Mouse (Mus musculus) embryonic fibroblast, embryonic 13.5 days (primary cell): Measurements from ENCODE around the gene Adrb1. TPM values are rescaled to one million over a fixed set of nuclear protein-coding genes. Genes with fewer than 3 reads are reported as not detected.

Experiments
- H3K27ac ChIP-seq: 2 replicates; pipeline ENCODE4 v1.5.1; 2012; ENCODE audit warnings: low read length, control low read depth, inconsistent platforms; ENCODE audit not compliant: insufficient read depth
- H3K4me1 ChIP-seq: 2 replicates; pipeline ENCODE4 v1.6.1; 2011; ENCODE audit warnings: low read length; ENCODE audit not compliant: control insufficient read depth, insufficient read depth
- H3K4me3 ChIP-seq: 2 replicates; pipeline ENCODE4 v1.5.1; 2011; ENCODE audit warnings: mild to moderate bottlenecking, control low read depth, low read length; ENCODE audit not compliant: insufficient read depth
- CTCF ChIP-seq: IDR thresholded peaks from 2 replicates; pipeline ENCODE4 v1.5.1; 2011; ENCODE audit warnings: mild to moderate bottlenecking, control low read depth, low read length, moderate library complexity, borderline replicate concordance; ENCODE audit not compliant: insufficient read depth
- POLR2A ChIP-seq: IDR thresholded peaks from 2 replicates; pipeline ENCODE4 v1.6.1; 2011; ENCODE audit warnings: low read depth, mild to moderate bottlenecking, control low read depth, low read length, moderate library complexity
- polyA plus RNA-seq: library from polyadenylated mRNA; stranded (reverse); fragments of >200 nt; gene quantifications from 2 replicates; pipeline ENCODE4 v1.2.4, GENCODE M21; 2011; ENCODE audit warnings: low read depth; ENCODE audit not compliant: missing spikeins, insufficient read length

Gene Adrb1
- polyA plus RNA-seq, 1 experiment, result 1.3 TPM

DNA sequence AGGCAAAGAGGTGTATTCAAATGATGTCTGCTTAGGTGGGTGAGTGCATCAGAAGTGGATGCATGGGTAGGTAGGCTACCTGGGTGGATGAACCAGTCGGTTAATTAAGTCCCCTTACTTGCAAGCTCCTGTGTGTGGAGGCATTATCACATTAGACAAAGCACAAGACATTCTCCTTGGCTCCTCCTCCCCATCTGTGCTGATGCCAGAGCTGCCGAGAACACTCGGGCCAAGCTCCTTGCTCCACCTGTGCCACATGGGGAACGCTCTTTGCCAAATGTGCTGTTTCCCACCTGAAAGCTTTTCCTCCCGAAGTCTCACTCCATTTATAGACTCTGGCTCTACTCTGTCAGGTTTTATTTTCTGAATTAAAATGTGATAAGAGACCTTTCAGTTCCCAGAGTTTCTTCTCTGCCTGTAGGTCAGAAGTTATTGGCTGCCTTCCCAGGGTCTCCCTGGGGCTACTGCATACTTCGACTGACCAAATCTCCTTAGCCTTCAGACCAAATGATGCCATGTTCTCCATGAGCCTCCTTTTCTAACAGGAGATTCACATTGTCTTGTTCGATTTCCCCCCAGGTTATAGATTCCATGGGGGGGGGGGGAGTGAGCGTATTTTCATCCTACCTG is 20.5 kb upstream of the Adrb1 start:
- no peak overlapping the region for H3K4me3 ChIP-seq
- H3K27ac ChIP-seq, result no peak overlapping the region
- no peak for TF ChIP-seq POLR2A
- no peak for TF ChIP-seq CTCF
- H3K4me1 ChIP-seq, result peaks cover 16% of the 10 kb centered on the region

DNA sequence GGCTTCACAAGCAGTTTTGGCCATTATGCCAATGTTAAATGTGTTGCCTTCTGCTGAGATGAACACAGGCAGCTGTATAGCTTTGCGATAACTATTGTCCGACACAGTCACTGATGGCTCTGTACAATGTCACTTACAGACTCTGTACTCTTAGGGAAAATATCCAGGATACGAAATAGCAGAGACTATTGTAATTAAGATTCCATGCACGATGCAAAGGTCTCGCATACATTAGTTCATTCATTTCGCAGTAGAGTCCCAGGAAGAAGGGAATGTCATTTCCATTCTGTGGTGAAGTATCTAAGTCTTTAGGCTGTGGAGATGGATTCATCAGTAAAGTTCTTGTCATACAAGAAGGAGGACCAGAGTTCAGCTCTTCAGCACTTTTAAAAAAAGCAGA is 20.0 kb upstream of the Adrb1 start:
- H3K4me1 ChIP-seq, result peaks cover 16% of the 10 kb centered on the region
- H3K27ac ChIP-seq, result no peak overlapping the region
- TF ChIP-seq POLR2A (no peak), CTCF (no peak)
- no peak overlapping the region for H3K4me3 ChIP-seq

DNA sequence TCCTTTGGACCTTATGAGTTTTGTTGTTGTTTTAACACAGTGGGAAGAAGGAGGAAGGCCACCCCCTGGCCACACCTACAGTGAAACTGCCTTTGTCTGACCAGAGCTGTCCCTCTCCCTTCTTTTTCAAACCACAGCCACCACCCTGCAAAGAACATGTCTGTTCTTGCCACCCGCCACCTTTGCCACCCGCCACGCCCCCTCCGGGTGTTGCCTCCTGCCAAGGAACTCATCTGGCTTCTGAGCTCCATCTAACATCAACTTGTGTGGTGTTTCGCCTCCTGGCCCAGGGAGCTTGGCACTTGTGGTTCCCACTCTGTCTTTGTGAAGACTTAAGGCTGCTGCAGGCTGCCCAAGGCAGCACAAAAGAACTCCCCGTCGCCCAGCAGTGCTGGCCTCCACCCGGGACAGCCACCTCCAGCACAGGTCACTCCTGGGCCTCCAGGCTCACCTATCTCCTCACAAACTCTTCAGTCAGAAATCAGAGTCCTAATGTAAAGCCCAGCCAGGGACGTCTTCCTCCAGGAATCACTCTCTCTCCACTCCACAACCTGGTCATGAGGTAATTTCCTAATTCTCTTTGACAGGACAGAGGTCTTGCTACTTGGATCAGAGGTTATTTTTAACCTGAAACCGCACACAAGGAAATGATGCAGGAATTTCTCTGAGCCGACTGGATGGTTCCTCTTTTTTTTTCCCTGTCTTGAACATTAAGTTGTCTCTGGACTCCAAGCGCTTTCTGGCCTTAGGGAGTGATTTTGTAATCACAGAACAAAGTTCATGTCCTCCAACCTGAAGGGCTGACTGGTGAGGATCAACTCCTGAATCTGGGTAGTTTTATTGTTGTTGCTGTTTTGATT is 18.5 kb upstream of the Adrb1 start:
- TF ChIP-seq POLR2A, result no peak
- TF ChIP-seq CTCF, result no peak
- Histone ChIP-seq H3K4me1 (peaks cover 17% of the 10 kb centered on the region), H3K27ac (no peak overlapping the region), H3K4me3 (no peak overlapping the region)

DNA sequence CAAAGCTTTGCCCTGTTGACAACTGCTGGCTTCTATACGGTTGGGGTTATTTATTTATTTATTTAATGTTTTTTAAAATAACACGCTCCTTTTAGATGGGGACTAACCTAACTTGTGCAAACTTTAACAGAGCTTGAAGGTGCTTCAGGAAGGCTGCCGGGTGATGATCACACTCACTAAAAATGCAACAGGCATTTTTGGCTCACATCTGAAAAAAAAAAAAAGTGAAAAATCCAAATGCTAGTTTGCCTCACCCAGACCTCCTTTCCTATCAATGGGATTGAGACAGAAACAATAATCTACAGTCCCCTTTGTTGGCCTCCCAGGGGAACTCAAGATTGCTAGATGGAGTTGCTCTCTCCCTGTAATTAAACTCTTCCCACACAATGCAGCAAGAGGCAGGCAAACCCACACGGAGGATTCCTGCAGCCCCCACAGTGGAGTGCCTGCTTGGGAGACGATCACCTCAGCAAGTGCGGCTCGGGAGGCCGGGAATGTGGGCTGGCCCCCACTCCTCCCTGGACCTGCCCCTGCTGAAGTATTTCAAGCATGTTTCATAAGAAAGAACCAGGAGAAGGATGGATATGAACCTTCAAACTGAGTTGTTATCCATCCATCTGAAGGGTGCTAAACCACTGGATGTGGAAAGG is 16.8 kb upstream of the Adrb1 start:
- no peak for TF ChIP-seq CTCF
- TF ChIP-seq POLR2A, result no peak
- Histone ChIP-seq H3K4me1 (peaks cover 22% of the 10 kb centered on the region), H3K4me3 (no peak overlapping the region), H3K27ac (no peak overlapping the region)

DNA sequence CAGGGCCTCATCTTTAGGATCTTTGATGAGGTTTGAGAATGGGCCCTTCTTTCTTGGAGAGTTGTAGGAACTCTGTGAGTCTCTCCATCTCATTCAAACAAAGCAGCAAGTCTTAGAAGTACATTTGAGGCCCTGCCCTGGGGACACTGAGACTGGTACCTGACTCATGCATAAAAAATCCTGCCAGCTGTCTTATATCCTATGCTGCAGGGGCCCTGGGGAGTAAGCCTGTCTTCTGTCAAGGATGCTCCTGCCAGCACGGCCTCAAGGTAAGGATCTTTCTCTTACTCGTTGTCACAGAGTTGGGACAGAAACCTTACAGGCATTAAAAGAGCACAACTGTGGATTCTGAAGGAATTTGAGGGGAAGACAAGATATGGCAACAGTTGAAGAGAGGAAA is 13.2 kb upstream of the Adrb1 start:
- peaks cover 13% of the 10 kb centered on the region for H3K4me1 ChIP-seq
- no peak for TF ChIP-seq CTCF
- TF ChIP-seq POLR2A, result no peak
- no peak overlapping the region for H3K4me3 ChIP-seq
- no peak overlapping the region for H3K27ac ChIP-seq

DNA sequence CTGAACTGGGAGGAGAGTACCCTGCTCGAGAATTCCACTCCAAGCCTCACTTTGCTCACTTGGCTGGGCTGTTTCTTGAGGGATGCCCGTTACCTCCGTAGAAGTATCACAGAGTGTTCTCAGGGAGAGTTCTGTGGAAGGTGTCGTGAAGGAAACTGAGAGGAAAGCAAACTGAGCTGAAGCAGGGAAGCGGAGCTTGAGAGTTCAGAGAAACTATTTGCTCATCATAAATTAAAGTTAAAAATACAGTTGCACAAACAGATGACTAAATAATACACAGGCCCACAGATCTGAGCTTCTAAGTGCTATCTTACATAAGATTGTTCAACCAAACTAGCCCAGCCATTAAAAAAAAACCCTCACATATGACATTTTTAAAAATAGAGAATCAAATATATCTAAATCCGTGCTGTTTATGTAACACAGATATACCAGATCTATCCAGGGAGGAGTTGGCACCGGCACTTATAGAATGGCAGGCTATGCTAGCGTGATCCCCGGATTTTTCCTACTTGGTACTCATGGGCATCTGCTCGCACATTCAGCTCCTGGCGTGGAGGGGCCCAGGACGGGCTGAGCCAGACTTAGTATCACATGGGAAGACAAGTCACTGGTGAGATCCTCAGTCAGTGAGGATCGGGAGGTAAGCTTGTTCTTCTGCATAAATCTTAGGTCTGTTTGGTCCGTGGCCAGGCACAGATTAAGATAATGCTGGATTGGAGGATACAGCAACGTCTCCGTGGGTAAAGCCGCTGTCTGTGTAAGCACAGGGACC is 11.7 kb upstream of the Adrb1 start:
- no peak for TF ChIP-seq CTCF
- no peak for TF ChIP-seq POLR2A
- no peak overlapping the region for H3K27ac ChIP-seq
- H3K4me3 ChIP-seq, result no peak overlapping the region
- peaks cover 10% of the 10 kb centered on the region for H3K4me1 ChIP-seq

DNA sequence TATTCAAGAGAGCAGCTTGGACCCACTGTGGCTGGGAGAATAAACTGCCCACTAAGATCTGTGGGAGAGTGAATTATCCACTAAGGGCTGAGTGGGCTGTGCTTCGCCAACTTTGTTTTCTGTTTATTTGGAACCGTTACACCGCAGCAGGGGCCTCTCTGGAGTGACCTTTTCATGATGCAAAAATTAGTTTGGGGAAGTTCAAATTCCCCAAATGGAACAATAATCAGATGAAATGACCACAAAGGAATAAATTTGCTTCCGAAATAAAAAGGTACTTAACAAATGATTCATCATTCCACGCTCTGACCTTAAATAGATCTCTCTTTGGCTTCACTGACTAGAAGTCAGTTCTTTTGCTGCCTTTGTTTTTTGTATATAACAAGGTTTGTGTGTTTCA is 8.4 kb upstream of the Adrb1 start:
- TF ChIP-seq CTCF (no peak), POLR2A (no peak)
- 0 out of 2 replicates have a peak, but pooled peaks cover 3% of the 10 kb centered on the region for H3K4me1 ChIP-seq
- H3K4me3 ChIP-seq, result no peak overlapping the region
- no peak overlapping the region for H3K27ac ChIP-seq

DNA sequence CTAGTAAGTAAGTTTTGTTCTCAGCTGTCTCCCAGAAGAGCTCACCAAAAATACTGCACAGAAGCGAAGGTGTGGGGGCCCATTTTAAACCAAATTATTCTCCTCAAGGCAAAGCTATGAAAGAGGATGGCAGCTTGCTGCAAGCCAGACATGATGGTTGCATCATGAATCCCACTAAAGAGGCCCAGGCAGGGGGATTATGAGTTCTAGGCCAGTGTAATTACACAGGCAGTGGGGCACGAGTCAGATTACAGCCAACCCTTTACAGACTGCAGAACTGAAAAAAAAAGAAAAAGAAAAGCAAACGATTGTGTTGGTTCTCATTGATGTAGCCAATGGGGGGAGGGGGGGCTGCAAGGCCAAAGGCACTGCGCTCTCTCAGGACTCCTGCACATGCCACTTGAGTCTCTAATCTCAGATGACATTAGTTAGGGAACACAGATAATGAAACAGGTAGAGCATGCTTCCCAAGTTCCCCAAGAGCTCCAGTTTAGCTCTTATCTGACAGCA is 7.3 kb upstream of the Adrb1 start:
- Histone ChIP-seq H3K4me3 (no peak overlapping the region), H3K4me1 (no peaks in the 10 kb centered on the region), H3K27ac (no peak overlapping the region)
- TF ChIP-seq POLR2A (no peak), CTCF (no peak)

DNA sequence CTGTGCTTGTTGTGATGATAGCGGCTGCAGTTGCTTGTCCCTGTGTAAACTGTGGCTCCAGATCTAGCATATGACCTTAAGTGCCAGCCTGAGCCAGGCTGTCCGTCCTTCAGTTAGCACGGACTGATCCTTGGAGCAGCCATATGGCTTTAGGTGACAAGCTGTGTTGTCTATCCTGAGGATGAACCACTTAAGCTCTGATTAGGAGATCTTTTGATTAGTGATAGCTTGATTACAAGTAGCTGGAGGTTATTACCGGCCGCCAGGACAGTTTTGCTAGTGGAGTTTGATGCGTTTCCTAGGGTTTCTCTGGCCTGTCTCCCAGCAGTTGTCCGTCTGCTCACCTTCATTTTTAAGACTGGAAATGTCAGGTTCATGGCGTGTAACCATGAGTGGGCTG is 4.0 kb upstream of the Adrb1 start:
- TF ChIP-seq POLR2A (no peak), CTCF (no peak)
- no peaks in the 10 kb centered on the region for H3K4me1 ChIP-seq
- no peak overlapping the region for H3K4me3 ChIP-seq
- no peak overlapping the region for H3K27ac ChIP-seq
